Mouse (Mus musculus) bone marrow macrophage, adult 2 months (primary cell): ENCODE measurements around the gene Zdhhc7.

Experiments
- CTCF ChIP-seq: IDR thresholded peaks from 2 replicates; pipeline ENCODE4 v1.5.1; 2012; ENCODE audit warnings: low read depth, mild to moderate bottlenecking, low read length, moderate library complexity
- POLR2A ChIP-seq: IDR thresholded peaks from 2 replicates; pipeline ENCODE4 v1.6.1; 2012; ENCODE audit warnings: mild to moderate bottlenecking, low read depth, low read length, borderline replicate concordance

DNA sequence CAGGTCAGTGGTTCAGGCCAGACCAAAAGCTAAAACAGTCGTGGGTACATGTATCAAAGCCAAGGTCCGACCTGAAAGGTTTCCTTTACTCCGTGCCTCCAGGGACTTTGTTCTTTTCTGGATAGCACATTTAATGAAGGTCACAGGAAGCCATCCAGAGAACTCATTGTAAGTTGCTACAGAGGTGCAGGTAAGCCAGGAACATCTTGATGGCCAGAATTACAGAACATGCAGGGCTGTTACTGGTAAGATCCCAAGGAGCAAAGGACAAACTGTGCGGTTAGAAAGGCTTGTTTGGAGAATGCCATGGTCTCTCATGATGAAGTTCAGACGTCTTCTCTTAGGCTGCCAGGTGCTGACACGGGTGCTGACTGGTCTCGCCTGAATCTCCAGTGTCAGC is 15.3 kb upstream of the Zdhhc7 start:
- no peak for TF ChIP-seq CTCF
- no peak for TF ChIP-seq POLR2A
